Mouse (Mus musculus) cortical plate, adult 2 months (tissue): Measurements from ENCODE around the gene Dusp10.

Experiments used
- CTCF ChIP-seq: fragments of 200-500 bp; IDR thresholded peaks from 2 replicates; pipeline ENCODE4 v1.5.1; 2011; ENCODE audit warnings: mild to moderate bottlenecking, control low read depth, low read length; ENCODE audit not compliant: insufficient read depth; ENCODE audit errors: extremely low read depth
- POLR2A ChIP-seq: fragments of 200-500 bp; IDR thresholded peaks from 2 replicates; pipeline ENCODE4 v1.6.1; 2011; ENCODE audit warnings: mild to moderate bottlenecking, low read length, control low read depth; ENCODE audit not compliant: insufficient read depth; ENCODE audit errors: extremely low read depth

DNA sequence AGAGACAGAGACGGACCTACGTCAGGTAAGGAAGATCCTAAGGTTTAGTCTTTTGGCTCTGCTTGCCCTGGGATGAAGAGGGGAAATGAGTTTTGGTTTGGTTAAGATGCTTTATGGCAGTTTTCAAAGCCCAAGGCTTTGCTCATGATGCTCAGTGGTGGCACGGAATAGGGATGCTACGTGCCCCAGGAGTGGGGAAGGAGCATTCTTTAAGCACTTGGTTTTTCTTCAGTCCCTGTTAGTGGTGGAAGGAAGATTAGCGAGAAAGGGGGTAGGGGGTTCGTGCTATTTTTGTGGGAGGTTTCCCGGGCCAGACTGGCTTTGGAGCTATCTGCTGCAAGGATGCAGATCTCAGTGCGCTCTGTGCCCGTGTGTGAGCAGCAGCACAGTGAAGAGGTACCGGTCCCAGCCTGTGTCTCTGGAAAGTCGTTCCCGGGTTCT is 21.7 kb downstream of the Dusp10 start:
- TF ChIP-seq POLR2A = no peak
- no peak for TF ChIP-seq CTCF
